Mouse (Mus musculus) G1E (cell line): ENCODE results near the gene Arl5c. TPM values are rescaled to one million over a fixed set of nuclear protein-coding genes. Genes with fewer than 3 reads are reported as not detected.
A peak's percentile ranks its signal among the peaks of the same experiment; 100 is the strongest.

Experiments used
- ATAC-seq: 2 replicates; pipeline ENCODE4 v1.8.0; 2016; ENCODE audit warnings: mild to moderate bottlenecking; ENCODE audit not compliant: insufficient number of reproducible peaks, poor library complexity, low FRiP score, severe bottlenecking; ENCODE audit errors: extremely low read depth
- DNase-seq: peaks from one replicate; pipeline ENCODE4 v3.0.0; 2012; ENCODE audit warnings: low spot score
- H3K27me3 ChIP-seq: 2 replicates; pipeline ENCODE4 v1.6.1; 2012; ENCODE audit warnings: mild to moderate bottlenecking, low read length, inconsistent platforms; ENCODE audit not compliant: insufficient read depth
- H3K36me3 ChIP-seq: replicated peaks from 2 replicates; pipeline ENCODE3; 2012; ENCODE audit warnings: mild to moderate bottlenecking, inconsistent platforms
- H3K4me1 ChIP-seq: 2 replicates; pipeline ENCODE4 v1.6.1; 2012; ENCODE audit warnings: low read depth, low read length, inconsistent platforms, mixed read lengths; ENCODE audit not compliant: insufficient read depth
- H3K4me3 ChIP-seq: 2 replicates; pipeline ENCODE4 v1.5.1; 2012; ENCODE audit warnings: low read depth, mild to moderate bottlenecking, inconsistent platforms, low read length, moderate library complexity, mixed read lengths
- H3K9me3 ChIP-seq: replicated peaks from 2 replicates; pipeline ENCODE4 v1.6.1; 2012; ENCODE audit warnings: inconsistent platforms
- CTCF ChIP-seq: IDR thresholded peaks from 2 replicates; pipeline ENCODE4 v1.5.1; 2012; ENCODE audit warnings: low read depth, low read length, inconsistent platforms, mixed read lengths
- GATA1 ChIP-seq: IDR thresholded peaks from 2 replicates; pipeline ENCODE4 v1.6.1; 2012; ENCODE audit warnings: borderline replicate concordance, low read length, inconsistent platforms, mixed read lengths
- GATA2 ChIP-seq: IDR thresholded peaks from 2 replicates; pipeline ENCODE4 v1.6.1; 2012; ENCODE audit warnings: low read depth, low read length, inconsistent platforms, borderline replicate concordance
- POLR2AphosphoS5 ChIP-seq: IDR thresholded peaks from 2 replicates; pipeline ENCODE4 v1.6.1; 2012; ENCODE audit warnings: low read depth, low read length, inconsistent platforms; ENCODE audit not compliant: insufficient replicate concordance
- TAL1 ChIP-seq: conservative IDR thresholded peaks from 2 replicates; pipeline ENCODE4 v1.6.1; 2012; ENCODE audit warnings: low read depth, low read length, inconsistent platforms, mixed read lengths
- polyA plus RNA-seq: library from polyadenylated mRNA; stranded (reverse); fragments of >175 nt; gene quantifications from 2 replicates; pipeline ENCODE4 v1.2.3, GENCODE M21; 2012
- total RNA-seq, 2 experiments: library from RNA; stranded (forward) in 1 of 2; stranded (reverse) in 1 of 2; fragments of 200-1000 nt in 1 of 2; fragments of >200 nt in 1 of 2; fragmentation: Nextera tagmentation in 1 of 2; gene quantifications; 2 replicates each; pipeline ENCODE4 v1.2.3; 2014 to 2017

The Arl5c gene
- total and polyA plus RNA-seq, 3 experiments, result 0.44 TPM; not detected in 2

GRCm38 (mm10) chr11:97998898-97999608 lies 3.1 kb upstream of the Arl5c start:
- TF ChIP-seq TAL1, result no peak
- TF ChIP-seq CTCF, result no peak
- TF ChIP-seq GATA1, result no peak
- TF ChIP-seq POLR2AphosphoS5, result no peak
- no peak for TF ChIP-seq GATA2
- ATAC-seq (no peak), DNase-seq (no peak)
- Histone ChIP-seq H3K9me3 (no peaks in the 10 kb centered on the region), H3K27me3 (peaks cover 64% of the 10 kb centered on the region), H3K4me1 (peaks cover 29% of the 10 kb centered on the region), H3K4me3 (no peak overlapping the region), H3K36me3 (no peaks in the 10 kb centered on the region)

- H3K9me3 ChIP-seq, result no peaks in the 10 kb centered on the region
- H3K36me3 ChIP-seq, result no peaks in the 10 kb centered on the region
- H3K4me3 ChIP-seq, result no peak overlapping the region
- H3K4me1 ChIP-seq, result peaks cover 27% of the 10 kb centered on the region
- peaks cover 64% of the 10 kb centered on the region for H3K27me3 ChIP-seq
- TF ChIP-seq CTCF, result no peak
- TF ChIP-seq GATA1, result no peak
- no peak for TF ChIP-seq GATA2
- no peak for TF ChIP-seq POLR2AphosphoS5
- TF ChIP-seq TAL1, result no peak
- ATAC-seq (no peak), DNase-seq (no peak)
These were observed 2.3 kb upstream of the Arl5c start for GRCm38 (mm10) chr11:97998074-97998793.

- TF ChIP-seq CTCF (no peak), GATA1 (no peak), GATA2 (no peak)
- Histone ChIP-seq H3K4me1 (peaks cover 20% of the 10 kb centered on the region), H3K36me3 (no peaks in the 10 kb centered on the region), H3K4me3 (no peak overlapping the region), H3K27me3 (peaks cover 64% of the 10 kb centered on the region), H3K9me3 (no peaks in the 10 kb centered on the region)
- DNase-seq, result no peak
- no peak for ATAC-seq
These were observed 1.5 kb upstream of the Arl5c start for GRCm38 (mm10) chr11:97997387-97997960.

- Histone ChIP-seq H3K27me3 (peaks cover 62% of the 10 kb centered on the region), H3K36me3 (no peaks in the 10 kb centered on the region), H3K4me1 (peaks cover 19% of the 10 kb centered on the region), H3K4me3 (no peak overlapping the region), H3K9me3 (no peaks in the 10 kb centered on the region)
- TF ChIP-seq CTCF, result no peak
- no peak for TF ChIP-seq POLR2AphosphoS5
- no peak for TF ChIP-seq GATA2
- no peak for TF ChIP-seq GATA1
- no peak for TF ChIP-seq TAL1
- DNase-seq (no peak), ATAC-seq (no peak)
These were observed 710 bp upstream of the Arl5c start for GRCm38 (mm10) chr11:97996691-97997090.

- H3K36me3 ChIP-seq, result no peaks in the 10 kb centered on the region
- H3K4me3 ChIP-seq, result no peak overlapping the region; the same call in 1 of the 2 replicates
- TF ChIP-seq CTCF (peak; percentile 69; the same call in 1 of the 2 replicates), POLR2AphosphoS5 (no peak), GATA2 (no peak)
- peaks cover 56% of the 10 kb centered on the region for H3K27me3 ChIP-seq
- ATAC-seq (no peak), DNase-seq (peak; percentile 77)
- H3K9me3 ChIP-seq, result no peaks in the 10 kb centered on the region
- H3K4me1 ChIP-seq, result peaks cover 25% of the 10 kb centered on the region
These were observed 1.4 kb downstream of the Arl5c start for GRCm38 (mm10) chr11:97994539-97995100.

- ATAC-seq (peak; percentile 32), DNase-seq (peak; percentile 61)
- Histone ChIP-seq H3K4me3 (peak overlapping the region; percentile 86), H3K36me3 (peaks cover 5% of the 10 kb centered on the region), H3K9me3 (no peaks in the 10 kb centered on the region), H3K27me3 (peaks cover 41% of the 10 kb centered on the region), H3K4me1 (peaks cover 49% of the 10 kb centered on the region)
- TF ChIP-seq GATA1 (no peak), TAL1 (no peak), CTCF (no peak), GATA2 (no peak), POLR2AphosphoS5 (no peak)
These were observed 7.4 kb downstream of the Arl5c start for GRCm38 (mm10) chr11:97988530-97989096.
